Mouse (Mus musculus) brain, adult 10 weeks (tissue): Measurements from ENCODE around the gene Wbp2nl. TPM values are rescaled to one million over a fixed set of nuclear protein-coding genes. Genes with fewer than 3 reads are reported as not detected.

Source experiments
- polyA plus RNA-seq: library from polyadenylated mRNA; stranded (reverse); fragments of 350-450 nt; fragmentation: Illumina TruSeq; extraction: RNeasy Lipid Tissue Mini Kit (QIAGEN cat#74804); gene quantifications from one replicate; pipeline ENCODE4 v1.2.3, GENCODE M21; 2015; ENCODE audit warnings: low read depth, low replicate concordance

The Wbp2nl gene
- polyA plus RNA-seq = not detected

DNA sequence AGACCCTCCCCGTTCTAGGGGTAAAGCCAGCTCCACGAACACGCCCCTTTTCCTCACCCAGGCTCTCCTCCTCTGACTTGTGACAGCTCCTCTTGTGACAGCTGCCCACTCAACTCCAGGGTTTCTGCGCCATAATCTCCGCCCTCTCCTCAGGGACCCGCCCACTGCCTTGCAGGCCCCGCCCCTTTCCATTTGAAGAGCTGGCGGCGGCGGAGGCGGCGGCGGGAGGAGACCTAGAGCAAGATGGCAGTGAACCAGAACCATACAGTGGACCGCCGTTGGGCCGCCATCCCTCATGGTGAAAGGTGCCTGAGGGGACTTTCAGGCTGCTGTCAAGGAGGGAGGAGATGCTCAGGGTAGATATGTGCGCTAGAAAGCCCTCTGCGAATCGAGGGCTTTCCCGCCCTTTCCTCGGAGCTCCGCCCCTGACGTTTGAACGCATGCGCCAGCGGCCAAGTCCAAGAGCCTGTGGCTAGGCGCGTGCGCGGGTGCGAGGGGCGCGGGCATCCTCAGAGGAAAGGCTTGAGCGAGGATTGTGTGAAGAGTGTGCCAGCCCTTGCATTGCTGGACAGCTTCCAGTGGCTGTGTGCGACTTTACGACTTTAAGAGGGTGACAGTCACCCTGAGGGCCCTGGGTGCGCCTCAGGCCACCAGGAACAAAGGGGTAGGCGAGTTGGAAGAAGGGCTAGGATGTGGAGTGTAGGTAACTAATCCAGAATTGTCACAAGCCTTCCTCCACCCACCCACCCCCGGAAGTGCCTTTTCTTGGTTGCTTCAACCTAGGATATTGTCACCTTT is at the start of gene Wbp2nl:
TSS of gene Wbp2nl (plus strand) at position 191 of the 798 bp plus-strand sequence.

DNA sequence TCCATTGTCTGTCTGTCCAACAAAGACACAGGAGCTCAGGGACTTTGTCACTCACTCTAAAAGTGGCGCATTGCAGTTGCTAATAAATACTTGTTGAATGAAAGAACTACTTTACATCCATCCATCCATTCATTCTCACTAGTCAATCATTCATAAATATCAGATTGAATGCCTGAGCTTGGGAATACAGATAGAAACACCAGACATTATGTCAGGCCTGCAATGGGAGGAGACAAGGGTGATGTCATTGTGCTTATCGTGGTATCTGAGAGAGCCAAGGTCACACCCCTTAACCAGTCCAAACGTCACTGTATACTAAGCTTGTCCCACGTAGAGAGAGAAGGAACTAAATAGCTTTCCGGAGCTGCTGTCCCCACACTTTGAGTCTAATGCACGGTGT is 46.7 kb upstream of the Wbp2nl start, which contains the start of gene 1500009C09Rik:
TSS of gene 1500009C09Rik (plus strand) at position 301 of the 400 bp plus-strand sequence.

GRCm38 (mm10) chr15:82274593-82274926 is 24.2 kb upstream of the Wbp2nl start, which contains the start of gene Sept3:
Gene Sept3 (plus strand): TSS chr15:82274893.

DNA sequence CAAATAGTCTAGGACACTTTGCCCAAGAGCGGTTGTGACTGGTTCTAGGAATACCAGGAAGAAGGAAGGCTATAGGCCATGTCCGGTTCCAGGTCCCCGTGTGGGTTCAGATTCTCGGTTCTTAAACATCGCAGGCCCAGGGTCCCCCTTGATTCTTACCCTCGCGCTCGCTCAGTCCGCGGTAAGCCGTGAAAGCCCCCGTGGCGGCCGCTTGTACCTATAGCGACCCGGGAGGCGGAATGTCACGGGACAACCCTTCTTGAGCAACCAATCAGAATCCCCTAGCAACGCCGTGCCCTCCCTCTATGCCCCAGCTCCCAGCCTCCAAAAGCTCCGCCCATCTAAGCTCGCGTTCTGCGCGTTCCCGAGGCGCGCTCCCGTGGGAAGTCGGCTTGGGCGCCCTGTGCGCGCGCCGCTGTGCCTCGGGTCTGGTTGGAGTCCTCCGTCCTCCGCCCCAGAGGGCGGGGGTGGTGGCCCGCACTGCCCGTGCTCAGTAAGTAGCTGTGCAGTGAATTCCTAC is 39.9 kb downstream of the Wbp2nl start, which contains the start of the genes Naga, Pheta2 and Smdt1:
TSS of gene Naga (minus strand) at position 333 of the 520 bp plus-strand sequence.
TSS of gene Pheta2 (plus strand) at position 350 of the 520 bp plus-strand sequence.
TSS of gene Smdt1 (plus strand) at position 367 of the 520 bp plus-strand sequence.

DNA sequence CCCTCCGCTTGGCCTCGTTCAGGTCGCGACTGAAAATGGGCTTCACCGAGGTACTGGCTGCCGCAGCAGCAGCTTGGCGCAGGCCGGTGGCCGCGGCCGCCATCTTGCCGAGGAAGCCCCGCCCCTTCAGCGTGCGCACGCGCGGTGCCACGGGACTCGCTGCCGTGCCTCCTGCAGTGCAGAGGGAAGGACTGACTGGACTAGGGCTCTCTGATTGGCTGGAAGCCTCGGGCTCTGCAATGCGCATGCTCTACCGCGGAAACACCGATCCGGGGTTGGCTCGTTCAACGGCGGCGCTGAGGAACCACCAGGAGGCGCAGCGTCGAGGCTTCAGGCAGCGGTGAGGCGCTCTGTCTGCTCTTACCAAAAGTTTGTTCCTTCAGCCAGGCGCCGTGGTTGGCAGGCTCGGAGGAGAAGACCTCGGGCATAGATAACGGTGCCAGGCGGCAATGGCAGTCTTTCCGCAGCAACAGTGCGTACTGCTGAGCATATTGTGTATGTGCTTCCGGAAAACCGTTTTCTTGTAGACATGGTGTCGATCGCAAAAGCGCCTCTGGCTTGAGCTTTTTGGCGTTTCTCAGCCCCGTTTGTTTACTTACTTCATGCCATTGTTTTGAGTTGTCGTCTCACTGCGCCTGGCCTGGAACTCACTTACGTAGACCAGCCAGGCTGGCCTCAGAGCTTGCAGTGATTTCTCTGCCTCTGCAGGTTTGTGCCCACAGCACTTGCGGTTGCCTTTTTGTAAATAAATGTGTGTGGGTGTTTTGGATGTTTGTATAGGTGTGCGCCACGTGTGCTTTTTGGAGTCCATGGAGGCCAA is 55.6 kb downstream of the Wbp2nl start, which contains the start of gene Ndufa6:
TSS of gene Ndufa6 (minus strand) at position 197 of the 820 bp plus-strand sequence.

Other genes with a start within 250 kb of the Wbp2nl start
- gene 4930407I10Rik, start 239.8 kb upstream of the Wbp2nl start, polyA plus RNA-seq = not detected
- gene Mei1, start 229.0 kb upstream of the Wbp2nl start, polyA plus RNA-seq = 2.7 TPM
- gene Ccdc134, start 171.0 kb upstream of the Wbp2nl start, polyA plus RNA-seq = 12.6 TPM
- gene Srebf2, start 151.8 kb upstream of the Wbp2nl start, polyA plus RNA-seq = 117 TPM
- gene Shisa8, start 86.1 kb upstream of the Wbp2nl start, polyA plus RNA-seq = 1.4 TPM
- 0.34 TPM for gene Tnfrsf13c, start 74.6 kb upstream of the Wbp2nl start, polyA plus RNA-seq
- 3.3 TPM for gene Cenpm, start 54.2 kb upstream of the Wbp2nl start, polyA plus RNA-seq
- 125 TPM for gene 1500009C09Rik, start 46.6 kb upstream of the Wbp2nl start, polyA plus RNA-seq
- 440 TPM for gene Sept3, start 24.1 kb upstream of the Wbp2nl start, polyA plus RNA-seq
- gene Naga, start 40.0 kb downstream of the Wbp2nl start, polyA plus RNA-seq = 30.5 TPM
- gene Pheta2, start 40.0 kb downstream of the Wbp2nl start, polyA plus RNA-seq = 0.82 TPM
- 261 TPM for gene Smdt1, start 40.0 kb downstream of the Wbp2nl start, polyA plus RNA-seq
- gene Ndufa6, start 55.4 kb downstream of the Wbp2nl start, polyA plus RNA-seq = 395 TPM
- gene Cyp2d22, start 81.3 kb downstream of the Wbp2nl start, polyA plus RNA-seq = 23.5 TPM
- not detected for gene Cyp2d11, start 95.1 kb downstream of the Wbp2nl start, polyA plus RNA-seq
- gene Cyp2d10, start 108.2 kb downstream of the Wbp2nl start, polyA plus RNA-seq = not detected
- not detected for gene Cyp2d9, start 134.5 kb downstream of the Wbp2nl start, polyA plus RNA-seq